ENCODE assay signal across 22 mouse cellular contexts in genomic region chr11:72226901-72227300, GRCm38 (mm10). TPM values are rescaled to one million over a fixed set of nuclear protein-coding genes. Genes with fewer than 3 reads are reported as not detected.
DNase-seq lines count a peak whose midpoint lies in the region; ATAC-seq and TF ChIP-seq lines count a peak whose summit lies in the region.
"Had no signal": no experiment of that assay in that cellular context is flagged by ENCODE, and none has a peak within 500 bp of the region (broad histone marks: within the 10 kb centered on the region; RNA-seq: fewer than 3 reads in every experiment).

No protein-coding gene starts in this region.

- 85% methylated on average over 6 of the region's 6 CpGs for WGBS in forebrain, embryonic 10.5 days
- 91% methylated on average over 6 of the region's 6 CpGs for WGBS in forebrain, embryonic 11.5 days
- WGBS in hindbrain, embryonic 10.5 days = 82% methylated on average over 6 of the region's 6 CpGs
- WGBS in hindbrain, embryonic 14.5 days = 87% methylated on average over 6 of the region's 6 CpGs
- WGBS in hindbrain, postnatal 0 days = 91% methylated on average over 6 of the region's 6 CpGs
- 93% methylated on average over 6 of the region's 6 CpGs for WGBS in hindbrain, embryonic 16.5 days

- H3K4me2 ChIP-seq in forebrain, embryonic 11.5 days (ENCODE audit: low read depth, low read length, severe bottlenecking) = no peak overlapping the region
- no peak overlapping the region for H3K4me2 ChIP-seq in hindbrain, embryonic 14.5 days (replicated peaks)
- no peak overlapping the region for H3K4me2 ChIP-seq in hindbrain, postnatal 0 days (ENCODE audit: low read depth, low read length)
- H3K4me2 ChIP-seq in hindbrain, embryonic 16.5 days (ENCODE audit: low read length) = no peak overlapping the region
- H3K4me2 ChIP-seq: embryonic facial prominence, embryonic 13.5 days; embryonic facial prominence, embryonic 15.5 days; forebrain, embryonic 12.5 days had no signal

- no peak overlapping the region for H3K4me3 ChIP-seq in forebrain, embryonic 10.5 days
- no peak overlapping the region for H3K4me3 ChIP-seq in forebrain, embryonic 11.5 days (ENCODE audit: low read depth, low read length)
- no peak overlapping the region for H3K4me3 ChIP-seq in hindbrain, embryonic 10.5 days
- H3K4me3 ChIP-seq in hindbrain, embryonic 14.5 days (replicated peaks; ENCODE audit: low read length) = no peak overlapping the region
- H3K4me3 ChIP-seq in hindbrain, postnatal 0 days (ENCODE audit: low read length) = no peak overlapping the region
- H3K4me3 ChIP-seq in hindbrain, embryonic 16.5 days (ENCODE audit: low read length) = no peak overlapping the region
- H3K4me3 ChIP-seq: embryonic facial prominence, embryonic 13.5 days; embryonic facial prominence, embryonic 15.5 days; erythroblast, embryonic 14.5 days; forebrain, embryonic 12.5 days had no signal

- ATAC-seq in forebrain, embryonic 11.5 days (replicated peaks; ENCODE audit: low FRiP score) = no peak
- no peak for ATAC-seq in hindbrain, embryonic 14.5 days (ENCODE audit: low FRiP score)
- no peak for ATAC-seq in hindbrain, postnatal 0 days
- ATAC-seq in hindbrain, embryonic 16.5 days = no peak
- ATAC-seq: forebrain, embryonic 14.5 days; forebrain, embryonic 16.5 days had no signal

- no peaks in the 10 kb centered on the region for H3K9me3 ChIP-seq in forebrain, embryonic 10.5 days
- no peaks in the 10 kb centered on the region for H3K9me3 ChIP-seq in forebrain, embryonic 11.5 days (ENCODE audit: control insufficient read depth, low read length)
- H3K9me3 ChIP-seq in hindbrain, embryonic 10.5 days = no peaks in the 10 kb centered on the region
- no peaks in the 10 kb centered on the region for H3K9me3 ChIP-seq in hindbrain, embryonic 14.5 days (ENCODE audit: control insufficient read depth, low read length)
- H3K9me3 ChIP-seq in hindbrain, postnatal 0 days (ENCODE audit: low read length) = no peaks in the 10 kb centered on the region
- no peaks in the 10 kb centered on the region for H3K9me3 ChIP-seq in hindbrain, embryonic 16.5 days (ENCODE audit: control insufficient read depth, low read length)
- H3K9me3 ChIP-seq: embryonic facial prominence, embryonic 13.5 days; embryonic facial prominence, embryonic 15.5 days; forebrain, embryonic 12.5 days had no signal

- no peaks in the 10 kb centered on the region for H3K36me3 ChIP-seq in forebrain, embryonic 10.5 days (replicated peaks)
- H3K36me3 ChIP-seq in forebrain, embryonic 11.5 days (ENCODE audit: control insufficient read depth, insufficient read depth, low read length) = no peaks in the 10 kb centered on the region
- no peaks in the 10 kb centered on the region for H3K36me3 ChIP-seq in hindbrain, embryonic 10.5 days
- no peaks in the 10 kb centered on the region for H3K36me3 ChIP-seq in hindbrain, embryonic 14.5 days (replicated peaks; ENCODE audit: control insufficient read depth, insufficient read depth)
- no peaks in the 10 kb centered on the region for H3K36me3 ChIP-seq in hindbrain, postnatal 0 days (ENCODE audit: insufficient read depth, low read length)
- no peaks in the 10 kb centered on the region for H3K36me3 ChIP-seq in hindbrain, embryonic 16.5 days (ENCODE audit: control insufficient read depth, insufficient read depth, low read length)
- H3K36me3 ChIP-seq: embryonic facial prominence, embryonic 13.5 days; embryonic facial prominence, embryonic 15.5 days; forebrain, embryonic 12.5 days had no signal

- H3K27ac ChIP-seq in forebrain, embryonic 10.5 days = 0 out of 2 replicates have a peak overlapping the region, but pooled peaks have one; percentile 21
- no peak overlapping the region for H3K27ac ChIP-seq in forebrain, embryonic 11.5 days (ENCODE audit: low read depth, low read length)
- peak overlapping the region; percentile 66 for H3K27ac ChIP-seq in hindbrain, embryonic 10.5 days
- no peak overlapping the region for H3K27ac ChIP-seq in hindbrain, embryonic 14.5 days
- peak overlapping the region; percentile 70; the same call in 1 of the 2 replicates for H3K27ac ChIP-seq in hindbrain, postnatal 0 days
- no peak overlapping the region for H3K27ac ChIP-seq in hindbrain, embryonic 16.5 days (ENCODE audit: low read depth, low read length)
- H3K27ac ChIP-seq: embryonic facial prominence, embryonic 13.5 days; embryonic facial prominence, embryonic 15.5 days; forebrain, embryonic 12.5 days had no signal

- no peaks in the 10 kb centered on the region for H3K27me3 ChIP-seq in forebrain, embryonic 10.5 days (ENCODE audit: poor library complexity, severe bottlenecking)
- no peaks in the 10 kb centered on the region for H3K27me3 ChIP-seq in forebrain, embryonic 11.5 days (ENCODE audit: control insufficient read depth, insufficient read depth, low read length)
- H3K27me3 ChIP-seq in hindbrain, embryonic 10.5 days (ENCODE audit: insufficient read depth, poor library complexity, severe bottlenecking) = 0 out of 2 replicates have a peak, but pooled peaks cover 4% of the 10 kb centered on the region
- no peaks in the 10 kb centered on the region for H3K27me3 ChIP-seq in hindbrain, embryonic 14.5 days (ENCODE audit: control insufficient read depth, insufficient read depth, low read length)
- no peaks in the 10 kb centered on the region for H3K27me3 ChIP-seq in hindbrain, postnatal 0 days (ENCODE audit: insufficient read depth, low read length)
- no peaks in the 10 kb centered on the region for H3K27me3 ChIP-seq in hindbrain, embryonic 16.5 days (replicated peaks; ENCODE audit: control insufficient read depth, insufficient read depth, low read length)
- H3K27me3 ChIP-seq: embryonic facial prominence, embryonic 13.5 days; embryonic facial prominence, embryonic 15.5 days had no signal

- peaks cover 10% of the 10 kb centered on the region for H3K4me1 ChIP-seq in forebrain, embryonic 10.5 days
- 0 out of 2 replicates have a peak, but pooled peaks cover 2% of the 10 kb centered on the region for H3K4me1 ChIP-seq in forebrain, embryonic 11.5 days (replicated peaks; ENCODE audit: control insufficient read depth, insufficient read depth, low read length)
- H3K4me1 ChIP-seq in hindbrain, embryonic 10.5 days (replicated peaks) = peaks cover 12% of the 10 kb centered on the region
- H3K4me1 ChIP-seq in hindbrain, embryonic 14.5 days (replicated peaks; ENCODE audit: control insufficient read depth, insufficient read depth, low read length) = no peaks in the 10 kb centered on the region
- peaks cover 13% of the 10 kb centered on the region for H3K4me1 ChIP-seq in hindbrain, postnatal 0 days (ENCODE audit: insufficient read depth, low read length)
- H3K4me1 ChIP-seq in hindbrain, embryonic 16.5 days (ENCODE audit: control insufficient read depth, insufficient read depth, low read depth, low read length) = peaks cover 8% of the 10 kb centered on the region
- H3K4me1 ChIP-seq: embryonic facial prominence, embryonic 15.5 days had no signal

- no peak for TF ChIP-seq CTCF in hindbrain, postnatal 0 days (IDR thresholded peaks at IDR 0.05; ENCODE audit: low read depth)

- no peak for DNase-seq in forebrain, embryonic 10.5 days (ENCODE audit: extremely low spot score, low spot score)
- DNase-seq in forebrain, embryonic 11.5 days (ENCODE audit: low spot score) = no peak
- no peak for DNase-seq in hindbrain, embryonic 10.5 days (ENCODE audit: low spot score)
- no peak for DNase-seq in hindbrain, embryonic 14.5 days (ENCODE audit: low spot score)
- DNase-seq in hindbrain, postnatal 0 days (ENCODE audit: low spot score) = no peak
- DNase-seq: adrenal gland, adult 2 months; adrenal gland, postnatal 10 days; adrenal gland, postnatal 25 days; cerebellum, adult 11 months; cerebellum, adult 18-20 months; cerebellum, adult 9-10 months; cerebellum, postnatal 36 days had no signal

- H3K9ac ChIP-seq in forebrain, embryonic 11.5 days (ENCODE audit: low read length) = no peak overlapping the region
- H3K9ac ChIP-seq in hindbrain, embryonic 14.5 days = no peak overlapping the region
- no peak overlapping the region for H3K9ac ChIP-seq in hindbrain, postnatal 0 days (replicated peaks; ENCODE audit: low read length)
- H3K9ac ChIP-seq in hindbrain, embryonic 16.5 days (ENCODE audit: low read depth, low read length) = no peak overlapping the region
- H3K9ac ChIP-seq: embryonic facial prominence, embryonic 13.5 days; embryonic facial prominence, embryonic 15.5 days; forebrain, embryonic 12.5 days had no signal

RNA-seq across cellular contexts. Expression of gene Med31, which starts 11.5 kb away (rescaled TPM):
- polyA plus RNA-seq in forebrain, embryonic 10.5 days (2016; fragmentation: Nextera tagmentation; extraction: Ambion mirVana) = 44.8 and 47.1 TPM in 2 replicates
- 47.3 and 48.7 TPM in 2 replicates for polyA plus RNA-seq in forebrain, embryonic 11.5 days (2014; fragmentation: Nextera tagmentation; extraction: Ambion mirVana)
- 54.9 and 57.2 TPM in 2 replicates for polyA plus RNA-seq in hindbrain, embryonic 10.5 days (2016; fragmentation: Nextera tagmentation; extraction: Ambion mirVana)
- 50.8 and 52.8 TPM in 2 replicates for polyA plus RNA-seq in hindbrain, embryonic 14.5 days (2014; fragmentation: Nextera tagmentation; extraction: Ambion mirVana)
- total RNA-seq in hindbrain, postnatal 0 days (2014; rRNA removed) = 11.0 and 20.3 TPM in 2 replicates
- polyA plus RNA-seq in hindbrain, postnatal 0 days (2015; fragmentation: Nextera tagmentation; extraction: Ambion mirVana) = 39.5 and 44.5 TPM in 2 replicates
- polyA plus RNA-seq in hindbrain, embryonic 16.5 days (2015; fragmentation: Nextera tagmentation; extraction: Ambion mirVana) = 50.4 and 53.9 TPM in 2 replicates

RNA-seq across cellular contexts. Expression of gene Txndc17, which starts 19.6 kb away (rescaled TPM):
- 172 and 176 TPM in 2 replicates for polyA plus RNA-seq in forebrain, embryonic 10.5 days (2016; fragmentation: Nextera tagmentation; extraction: Ambion mirVana)
- 147 and 156 TPM in 2 replicates for polyA plus RNA-seq in forebrain, embryonic 11.5 days (2014; fragmentation: Nextera tagmentation; extraction: Ambion mirVana)
- polyA plus RNA-seq in hindbrain, embryonic 10.5 days (2016; fragmentation: Nextera tagmentation; extraction: Ambion mirVana) = 177 and 182 TPM in 2 replicates
- 141 and 151 TPM in 2 replicates for polyA plus RNA-seq in hindbrain, embryonic 14.5 days (2014; fragmentation: Nextera tagmentation; extraction: Ambion mirVana)
- total RNA-seq in hindbrain, postnatal 0 days (2014; rRNA removed) = 46.6 and 51.2 TPM in 2 replicates
- polyA plus RNA-seq in hindbrain, postnatal 0 days (2015; fragmentation: Nextera tagmentation; extraction: Ambion mirVana) = 161 and 162 TPM in 2 replicates
- 158 and 167 TPM in 2 replicates for polyA plus RNA-seq in hindbrain, embryonic 16.5 days (2015; fragmentation: Nextera tagmentation; extraction: Ambion mirVana)

RNA-seq across cellular contexts. Expression of gene 4933427D14Rik, which starts 19.6 kb away (rescaled TPM):
- 16.2 and 16.4 TPM in 2 replicates for polyA plus RNA-seq in forebrain, embryonic 10.5 days (2016; fragmentation: Nextera tagmentation; extraction: Ambion mirVana)
- polyA plus RNA-seq in forebrain, embryonic 11.5 days (2014; fragmentation: Nextera tagmentation; extraction: Ambion mirVana) = 18.7 and 19.2 TPM in 2 replicates
- polyA plus RNA-seq in hindbrain, embryonic 10.5 days (2016; fragmentation: Nextera tagmentation; extraction: Ambion mirVana) = 15.5 and 18.9 TPM in 2 replicates
- 14.3 and 17.1 TPM in 2 replicates for polyA plus RNA-seq in hindbrain, embryonic 14.5 days (2014; fragmentation: Nextera tagmentation; extraction: Ambion mirVana)
- 12.0 and 14.4 TPM in 2 replicates for total RNA-seq in hindbrain, postnatal 0 days (2014; rRNA removed)
- polyA plus RNA-seq in hindbrain, postnatal 0 days (2015; fragmentation: Nextera tagmentation; extraction: Ambion mirVana) = 17.0 and 17.2 TPM in 2 replicates
- 13.3 and 14.1 TPM in 2 replicates for polyA plus RNA-seq in hindbrain, embryonic 16.5 days (2015; fragmentation: Nextera tagmentation; extraction: Ambion mirVana)

RNA-seq across cellular contexts. Expression of gene Gm43951, which starts 20.3 kb away (rescaled TPM):
- 0.42 and 0.52 TPM in 2 replicates for polyA plus RNA-seq in forebrain, embryonic 10.5 days (2016; fragmentation: Nextera tagmentation; extraction: Ambion mirVana)
- 0.27 and 0.31 TPM in 2 replicates for polyA plus RNA-seq in forebrain, embryonic 11.5 days (2014; fragmentation: Nextera tagmentation; extraction: Ambion mirVana)
- 0.22 and 0.44 TPM in 2 replicates for polyA plus RNA-seq in hindbrain, embryonic 10.5 days (2016; fragmentation: Nextera tagmentation; extraction: Ambion mirVana)
- 0.25 and 0.40 TPM in 2 replicates for polyA plus RNA-seq in hindbrain, embryonic 14.5 days (2014; fragmentation: Nextera tagmentation; extraction: Ambion mirVana)
- 1.7 and 1.8 TPM in 2 replicates for total RNA-seq in hindbrain, postnatal 0 days (2014; rRNA removed)
- polyA plus RNA-seq in hindbrain, postnatal 0 days (2015; fragmentation: Nextera tagmentation; extraction: Ambion mirVana) = 1.2 and 1.4 TPM in 2 replicates
- polyA plus RNA-seq in hindbrain, embryonic 16.5 days (2015; fragmentation: Nextera tagmentation; extraction: Ambion mirVana) = 1.3 and 1.4 TPM in 2 replicates

RNA-seq across cellular contexts. Expression of gene Slc13a5, which starts 40.1 kb away (rescaled TPM):
- polyA plus RNA-seq in forebrain, embryonic 10.5 days (2016; fragmentation: Nextera tagmentation; extraction: Ambion mirVana) = 0.20 TPM in 1 of 2 replicates, not detected in the other
- polyA plus RNA-seq in forebrain, embryonic 11.5 days (2014; fragmentation: Nextera tagmentation; extraction: Ambion mirVana) = not detected in 2 replicates
- polyA plus RNA-seq in hindbrain, embryonic 10.5 days (2016; fragmentation: Nextera tagmentation; extraction: Ambion mirVana) = 0.44 and 0.63 TPM in 2 replicates
- 2.0 and 2.8 TPM in 2 replicates for polyA plus RNA-seq in hindbrain, embryonic 14.5 days (2014; fragmentation: Nextera tagmentation; extraction: Ambion mirVana)
- 5.7 and 8.1 TPM in 2 replicates for total RNA-seq in hindbrain, postnatal 0 days (2014; rRNA removed)
- polyA plus RNA-seq in hindbrain, postnatal 0 days (2015; fragmentation: Nextera tagmentation; extraction: Ambion mirVana) = 6.8 and 7.5 TPM in 2 replicates
- polyA plus RNA-seq in hindbrain, embryonic 16.5 days (2015; fragmentation: Nextera tagmentation; extraction: Ambion mirVana) = 3.9 and 4.2 TPM in 2 replicates
- total RNA-seq: common myeloid progenitor, adult 5-6 weeks; MEL had no signal
- polyA plus RNA-seq: embryonic facial prominence, embryonic 11.5 days; erythroblast, embryonic 14.5 days; forebrain, embryonic 12.5 days had no signal

Comparison
In these comparisons a context has a peak if more than half of its experiments do, and no peak if none do; other contexts are left out.
1. H3K27ac ChIP-seq: peak in forebrain, embryonic 10.5 days (single experiment), hindbrain, embryonic 10.5 days (single experiment) and hindbrain, postnatal 0 days (single experiment); none in forebrain, embryonic 11.5 days (single experiment), hindbrain, embryonic 14.5 days (single experiment) and hindbrain, embryonic 16.5 days (single experiment).